Comparison of ENCODE assay signal across 18 mouse cellular contexts in the genomic region with DNA sequence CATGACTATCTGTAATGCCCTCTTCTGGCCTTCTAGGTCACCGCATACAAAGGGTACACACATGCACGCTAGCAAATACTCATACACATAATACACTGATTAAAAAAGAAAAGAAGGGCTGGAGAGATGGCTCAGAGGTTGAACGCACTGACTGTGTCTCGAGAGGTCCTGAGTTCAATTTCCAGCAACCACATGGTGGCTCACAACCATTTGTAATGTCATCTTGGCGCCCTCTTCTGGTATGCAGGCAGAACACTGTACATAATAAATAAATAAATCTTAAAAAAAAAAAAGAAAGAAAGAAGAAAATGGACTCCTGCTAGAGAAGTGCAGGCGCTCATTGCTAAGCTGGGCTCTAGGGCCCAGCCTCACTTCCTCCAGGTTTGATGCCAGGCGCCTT. TPM values are rescaled to one million over a fixed set of nuclear protein-coding genes. Genes with fewer than 3 reads are reported as not detected.
DNase-seq lines count a peak whose midpoint lies in the region; ATAC-seq and TF ChIP-seq lines count a peak whose summit lies in the region.
"Had no signal": no experiment of that assay in that cellular context is flagged by ENCODE, and none has a peak within 500 bp of the region (broad histone marks: within the 10 kb centered on the region; RNA-seq: fewer than 3 reads in every experiment).

No protein-coding gene starts in this region.

- H3K4me1 ChIP-seq in heart, adult 2 months (ENCODE audit: control insufficient read depth, insufficient read depth, low read length): peaks cover 3% of the 10 kb centered on the region
- no peaks in the 10 kb centered on the region for H3K4me1 ChIP-seq in midbrain, postnatal 0 days (ENCODE audit: insufficient read depth, low read length)
- peaks cover 29% of the 10 kb centered on the region for H3K4me1 ChIP-seq in midbrain, embryonic 10.5 days
- peaks cover 3 to 4% of the 10 kb centered on the region in 2 experiments; a peak in 3 of 4 replicates for H3K4me1 ChIP-seq in ES-E14 (ENCODE audit: control insufficient read depth in 2 of 2, insufficient read depth in 2 of 2, low read length in 2 of 2, poor library complexity in 1 of 2)

- H3K9me3 ChIP-seq in midbrain, postnatal 0 days (ENCODE audit: low read length): no peaks in the 10 kb centered on the region
- no peaks in the 10 kb centered on the region for H3K9me3 ChIP-seq in midbrain, embryonic 10.5 days (replicated peaks)
- no peaks in the 10 kb centered on the region for H3K9me3 ChIP-seq in ES-E14 (ENCODE audit: control insufficient read depth, insufficient read depth, low read depth, low read length)
- H3K9me3 ChIP-seq: limb, embryonic 15.5 days; neural tube, embryonic 15.5 days had no signal

- H3K36me3 ChIP-seq in heart, adult 2 months (ENCODE audit: control insufficient read depth, insufficient read depth, low read length): no peaks in the 10 kb centered on the region
- peaks cover 17% of the 10 kb centered on the region for H3K36me3 ChIP-seq in midbrain, postnatal 0 days (ENCODE audit: insufficient read depth, low read length)
- peaks cover 49% of the 10 kb centered on the region for H3K36me3 ChIP-seq in midbrain, embryonic 10.5 days
- peaks cover 18% of the 10 kb centered on the region; the same call in 1 of the 2 replicates for H3K36me3 ChIP-seq in ES-E14 (ENCODE audit: control insufficient read depth, insufficient read depth, low read length, poor library complexity, severe bottlenecking)
- no peaks in the 10 kb centered on the region for H3K36me3 ChIP-seq in splenic B cell, adult 2 months (ENCODE audit: control insufficient read depth, insufficient read depth, low read length, poor library complexity, severe bottlenecking)

- no peak for TF ChIP-seq EP300 in heart, adult 2 months (IDR thresholded peaks at IDR 0.05; ENCODE audit: insufficient read depth, low read depth, low read length)

- intact Hi-C loops in heart, adult 2 months (cut with DNase I): no loop called here

- H3K4me2 ChIP-seq in midbrain, postnatal 0 days (ENCODE audit: low read depth, low read length, poor library complexity, severe bottlenecking): no peak overlapping the region
- H3K4me2 ChIP-seq: limb, embryonic 15.5 days; neural tube, embryonic 15.5 days had no signal

- peak; percentile 50 for TF ChIP-seq CTCF in heart, adult 2 months (IDR thresholded peaks at IDR 0.05)
- peak; percentile 54 for TF ChIP-seq CTCF in midbrain, postnatal 0 days (IDR thresholded peaks at IDR 0.05)

- DNase-seq in heart, adult 2 months: no peak
- DNase-seq in heart, adult 18-20 months: no peak
- DNase-seq in midbrain, postnatal 0 days (ENCODE audit: low spot score): no peak
- no peak for DNase-seq in midbrain, embryonic 10.5 days (ENCODE audit: low spot score)
- DNase-seq in ES-E14 (ENCODE audit: low read depth, low spot score): no peak
- peak; percentile 67 for DNase-seq in splenic B cell, adult 2 months (ENCODE audit: low read depth, low spot score)
- no peak for DNase-seq in urinary bladder, postnatal 14 days (ENCODE audit: low spot score)
- DNase-seq in right cerebral cortex, adult 2 months (ENCODE audit: low spot score in 2 of 2): no peak
- DNase-seq: cerebellum, adult 8-10 months; embryo, embryonic 11 days; heart, postnatal 14 days; kidney, postnatal 36 days had no signal

- in situ Hi-C loops in ES-E14 (cut with MboI; ENCODE audit: low sequenced_read_pairs in 2 of 2, unreplicated experiment in 2 of 2): no loop called here

- H3K79me2 ChIP-seq in heart, adult 2 months (replicated peaks; ENCODE audit: control insufficient read depth, insufficient read depth, low read length): no peaks in the 10 kb centered on the region

- TF ChIP-seq POLR2A in heart, adult 2 months (IDR thresholded peaks at IDR 0.05; ENCODE audit: insufficient read depth, low read depth, low read length): no peak

- 83% methylated on average over 7 of the region's 7 CpGs for WGBS in heart, adult 2 months
- 83% methylated on average over 7 of the region's 7 CpGs for WGBS in midbrain, postnatal 0 days
- 79% methylated on average over 7 of the region's 7 CpGs for WGBS in midbrain, embryonic 10.5 days

- H3K9ac ChIP-seq in heart, adult 2 months (ENCODE audit: low read depth, low read length): no peak overlapping the region
- no peak overlapping the region for H3K9ac ChIP-seq in midbrain, postnatal 0 days (replicated peaks; ENCODE audit: low read length, poor library complexity, severe bottlenecking)
- H3K9ac ChIP-seq in ES-E14 (ENCODE audit: insufficient read depth, low read depth, low read length, poor library complexity, severe bottlenecking): no peak overlapping the region
- H3K9ac ChIP-seq: limb, embryonic 15.5 days; neural tube, embryonic 15.5 days had no signal

- H3K4me3 ChIP-seq in heart, adult 2 months: no peak overlapping the region
- no peak overlapping the region for H3K4me3 ChIP-seq in midbrain, postnatal 0 days (ENCODE audit: low read depth, low read length)
- no peak overlapping the region for H3K4me3 ChIP-seq in midbrain, embryonic 10.5 days
- no peak overlapping the region for H3K4me3 ChIP-seq in ES-E14 (ENCODE audit: insufficient read depth in 1 of 2, low read depth in 1 of 2, low read length in 2 of 2, poor library complexity in 1 of 2, severe bottlenecking in 1 of 2)
- H3K4me3 ChIP-seq: erythroblast, embryonic 14.5 days; limb, embryonic 15.5 days; neural tube, embryonic 15.5 days had no signal

- no peaks in the 10 kb centered on the region for H3K27me3 ChIP-seq in heart, adult 2 months (ENCODE audit: control insufficient read depth, insufficient read depth, low read length)
- no peaks in the 10 kb centered on the region for H3K27me3 ChIP-seq in midbrain, postnatal 0 days (ENCODE audit: insufficient read depth, low read length)
- H3K27me3 ChIP-seq in midbrain, embryonic 10.5 days (ENCODE audit: low read depth, poor library complexity, severe bottlenecking): no peaks in the 10 kb centered on the region
- H3K27me3 ChIP-seq in splenic B cell, adult 2 months (ENCODE audit: control insufficient read depth, insufficient read depth, low read length, poor library complexity, severe bottlenecking): no peaks in the 10 kb centered on the region
- H3K27me3 ChIP-seq: limb, embryonic 15.5 days; neural tube, embryonic 15.5 days had no signal

- ATAC-seq in midbrain, postnatal 0 days (ENCODE audit: low FRiP score): no peak
- ATAC-seq: midbrain, embryonic 16.5 days had no signal

- H3K27ac ChIP-seq in heart, adult 2 months: no peak overlapping the region
- no peak overlapping the region for H3K27ac ChIP-seq in midbrain, postnatal 0 days (ENCODE audit: low read depth, low read length)
- H3K27ac ChIP-seq in midbrain, embryonic 10.5 days (replicated peaks): no peak overlapping the region
- H3K27ac ChIP-seq in ES-E14 (ENCODE audit: insufficient read depth, low read depth, low read length, poor library complexity, severe bottlenecking): no peak overlapping the region
- H3K27ac ChIP-seq: limb, embryonic 15.5 days; macrophage; neural tube, embryonic 15.5 days had no signal

TF ChIP-seq in ES-E14, 5 proteins besides CTCF, POLR2A, EP300 and RAD21:
- TF ChIP-seq ZC3H11A (IDR thresholded peaks at IDR 0.05; ENCODE audit: borderline replicate concordance, low read depth, low read length): 0 out of 2 replicates have a peak, but pooled peaks have one; percentile 6
- no peak for TF ChIP-seq CHD2 (IDR thresholded peaks at IDR 0.05; ENCODE audit: low read depth, low read length)
- peak; percentile 95 for TF ChIP-seq ZNF384 (IDR thresholded peaks at IDR 0.05; ENCODE audit: low read depth, low read length)
- TF ChIP-seq HCFC1 (IDR thresholded peaks at IDR 0.05; ENCODE audit: borderline replicate concordance, insufficient read depth, low read length): no peak
- no peak for TF ChIP-seq MAFK (IDR thresholded peaks at IDR 0.05; ENCODE audit: insufficient read depth, low read depth, low read length)

RNA-seq across cellular contexts. Expression of a gene that starts 4.5 kb away (rescaled TPM):
- 10 to 100 TPM; 76.4 to 87.2 TPM for total RNA-seq in heart, adult 2 months (2021)
- 91.4 and 98.6 TPM in 2 replicates for polyA plus RNA-seq in heart, adult 2 months (2012; rRNA removed)
- total RNA-seq in heart, adult 18-20 months (2021): 10 to 100 TPM; 92.1 to 94.8 TPM
- total RNA-seq in midbrain, postnatal 0 days (2014; rRNA removed): 42.1 and 67.7 TPM in 2 replicates
- polyA plus RNA-seq in midbrain, postnatal 0 days (2015; fragmentation: Nextera tagmentation; extraction: Ambion mirVana): 56.6 and 63.7 TPM in 2 replicates
- polyA plus RNA-seq in midbrain, embryonic 10.5 days (2016; fragmentation: Nextera tagmentation; extraction: Ambion mirVana): 81.1 and 82.9 TPM in 2 replicates
- total RNA-seq in ES-E14 (2012; rRNA removed): 55.3 and 70.3 TPM in 2 replicates

RNA-seq across cellular contexts. Expression of a gene that starts 4.6 kb away (rescaled TPM):
- total RNA-seq in heart, adult 2 months (2021): 1 to 10 TPM; 4.1 to 4.4 TPM
- 5.0 and 7.0 TPM in 2 replicates for polyA plus RNA-seq in heart, adult 2 months (2012; rRNA removed)
- total RNA-seq in heart, adult 18-20 months (2021): 1 to 10 TPM; 3.8 to 5.1 TPM
- total RNA-seq in midbrain, postnatal 0 days (2014; rRNA removed): 12.6 and 14.6 TPM in 2 replicates
- 10.7 and 13.9 TPM in 2 replicates for polyA plus RNA-seq in midbrain, postnatal 0 days (2015; fragmentation: Nextera tagmentation; extraction: Ambion mirVana)
- polyA plus RNA-seq in midbrain, embryonic 10.5 days (2016; fragmentation: Nextera tagmentation; extraction: Ambion mirVana): 8.4 and 9.8 TPM in 2 replicates
- 6.6 and 7.2 TPM in 2 replicates for total RNA-seq in ES-E14 (2012; rRNA removed)

RNA-seq across cellular contexts. Expression of a gene that starts 4.7 kb away (rescaled TPM):
- under 1 TPM in 1 of 2 experiments, not detected in 1; 0.18 TPM for total RNA-seq in heart, adult 2 months (2021)
- polyA plus RNA-seq in heart, adult 2 months (2012; rRNA removed): 0.50 and 1.0 TPM in 2 replicates
- total RNA-seq in heart, adult 18-20 months (2021): under 1 TPM; 0.25 to 0.36 TPM
- 1.4 and 2.7 TPM in 2 replicates for total RNA-seq in midbrain, postnatal 0 days (2014; rRNA removed)
- 2.4 and 3.3 TPM in 2 replicates for polyA plus RNA-seq in midbrain, postnatal 0 days (2015; fragmentation: Nextera tagmentation; extraction: Ambion mirVana)
- polyA plus RNA-seq in midbrain, embryonic 10.5 days (2016; fragmentation: Nextera tagmentation; extraction: Ambion mirVana): 3.0 and 3.1 TPM in 2 replicates
- total RNA-seq in ES-E14 (2012; rRNA removed): 0.42 and 0.54 TPM in 2 replicates
- polyA plus RNA-seq: erythroblast, embryonic 14.5 days had no signal

RNA-seq across cellular contexts. Expression of a gene that starts 16.1 kb away (rescaled TPM):
- total RNA-seq in heart, adult 2 months (2021): 10 to 100 TPM; 12.6 TPM
- 13.0 and 16.3 TPM in 2 replicates for polyA plus RNA-seq in heart, adult 2 months (2012; rRNA removed)
- 10 to 100 TPM; 15.4 TPM for total RNA-seq in heart, adult 18-20 months (2021)
- total RNA-seq in midbrain, postnatal 0 days (2014; rRNA removed): 19.6 and 22.3 TPM in 2 replicates
- 11.1 and 11.9 TPM in 2 replicates for polyA plus RNA-seq in midbrain, postnatal 0 days (2015; fragmentation: Nextera tagmentation; extraction: Ambion mirVana)
- polyA plus RNA-seq in midbrain, embryonic 10.5 days (2016; fragmentation: Nextera tagmentation; extraction: Ambion mirVana): 39.5 and 42.2 TPM in 2 replicates
- total RNA-seq in ES-E14 (2012; rRNA removed): 16.5 and 22.2 TPM in 2 replicates

RNA-seq across cellular contexts. Expression of a gene that starts 32.7 kb away (rescaled TPM):
- total RNA-seq in heart, adult 2 months (2021): under 1 TPM; 0.11 to 0.21 TPM
- 0.21 and 0.23 TPM in 2 replicates for polyA plus RNA-seq in heart, adult 2 months (2012; rRNA removed)
- total RNA-seq in heart, adult 18-20 months (2021): under 1 TPM in 1 of 2 experiments, not detected in 1; 0.21 TPM
- 0.33 and 1.1 TPM in 2 replicates for total RNA-seq in midbrain, postnatal 0 days (2014; rRNA removed)
- polyA plus RNA-seq in midbrain, postnatal 0 days (2015; fragmentation: Nextera tagmentation; extraction: Ambion mirVana): 0.43 and 0.51 TPM in 2 replicates
- 0.71 and 2.0 TPM in 2 replicates for polyA plus RNA-seq in midbrain, embryonic 10.5 days (2016; fragmentation: Nextera tagmentation; extraction: Ambion mirVana)
- 3.2 and 5.0 TPM in 2 replicates for total RNA-seq in ES-E14 (2012; rRNA removed)
- polyA plus RNA-seq: erythroblast, embryonic 14.5 days; intestine, embryonic 14.5 days; macrophage had no signal
